Mouse (Mus musculus) ES-Bruce4 (cell line): ENCODE data around the gene Mdn1. TPM values are rescaled to one million over a fixed set of nuclear protein-coding genes. Genes with fewer than 3 reads are reported as not detected.

Source experiments
- H3K27ac ChIP-seq: 2 replicates; pipeline ENCODE4 v1.5.1; 2012; ENCODE audit warnings: low read length, inconsistent platforms; ENCODE audit not compliant: insufficient read depth
- H3K27me3 ChIP-seq: 2 replicates; pipeline ENCODE4 v1.6.1; 2012; ENCODE audit warnings: mild to moderate bottlenecking, low read length, inconsistent platforms; ENCODE audit not compliant: control insufficient read depth, poor library complexity, insufficient read depth, severe bottlenecking
- H3K36me3 ChIP-seq: 2 replicates; pipeline ENCODE4 v1.6.1; 2012; ENCODE audit warnings: inconsistent platforms, mild to moderate bottlenecking, low read length, moderate library complexity; ENCODE audit not compliant: control insufficient read depth, poor library complexity, insufficient read depth, severe bottlenecking
- H3K4me1 ChIP-seq: one replicate; pipeline ENCODE4 v1.8.1; 2011; ENCODE audit warnings: low read length; ENCODE audit not compliant: control insufficient read depth, insufficient read depth
- H3K4me3 ChIP-seq: 2 replicates; pipeline ENCODE4 v1.5.1; 2011; ENCODE audit warnings: low read depth, mild to moderate bottlenecking, low read length
- H3K9ac ChIP-seq: 2 replicates; pipeline ENCODE4 v1.6.1; 2012; ENCODE audit warnings: low read depth, mild to moderate bottlenecking, inconsistent platforms; ENCODE audit not compliant: poor library complexity, severe bottlenecking
- H3K9me3 ChIP-seq: replicated peaks from 2 replicates; pipeline ENCODE4 v1.6.1; 2012; ENCODE audit warnings: mild to moderate bottlenecking, low read length, inconsistent platforms; ENCODE audit not compliant: control insufficient read depth, poor library complexity, insufficient read depth, severe bottlenecking
- CTCF ChIP-seq: IDR thresholded peaks from one replicate; pipeline ENCODE4 v1.8.1; 2011; ENCODE audit warnings: low read depth, low read length
- EP300 ChIP-seq: IDR thresholded peaks from 2 replicates; pipeline ENCODE4 v1.6.1; 2011; ENCODE audit warnings: low read depth, low read length; ENCODE audit not compliant: insufficient read depth
- POLR2A ChIP-seq: IDR thresholded peaks from one replicate; pipeline ENCODE4 v1.8.1; 2011; ENCODE audit warnings: low read length; ENCODE audit not compliant: insufficient read depth
- polyA plus RNA-seq: library from polyadenylated mRNA; stranded (reverse); fragments of >200 nt; gene quantifications from 2 replicates; pipeline ENCODE4 v1.2.4, GENCODE M21; 2011; ENCODE audit warnings: low read depth; ENCODE audit not compliant: missing spikeins, insufficient read depth, insufficient read length

The Mdn1 gene
- polyA plus RNA-seq, 1 experiment, result 119 TPM

GRCm38 (mm10) chr4:32683061-32683582 lies 26.2 kb downstream of the Mdn1 start:
- Histone ChIP-seq H3K4me1 (no peaks in the 10 kb centered on the region), H3K9ac (no peak overlapping the region), H3K36me3 (peaks cover 73% of the 10 kb centered on the region), H3K27me3 (no peaks in the 10 kb centered on the region), H3K27ac (no peak overlapping the region), H3K9me3 (no peaks in the 10 kb centered on the region), H3K4me3 (no peak overlapping the region)
- TF ChIP-seq EP300, result no peak
- no peak for TF ChIP-seq CTCF
- no peak for TF ChIP-seq POLR2A

- Histone ChIP-seq H3K36me3 (peaks cover 77% of the 10 kb centered on the region), H3K27me3 (no peaks in the 10 kb centered on the region), H3K27ac (no peak overlapping the region), H3K4me1 (no peaks in the 10 kb centered on the region), H3K9me3 (no peaks in the 10 kb centered on the region), H3K9ac (no peak overlapping the region), H3K4me3 (no peak overlapping the region)
- TF ChIP-seq POLR2A, result no peak
- no peak for TF ChIP-seq EP300
- TF ChIP-seq CTCF, result no peak
Measured at GRCm38 (mm10) chr4:32717733-32718132, 60.8 kb downstream of the Mdn1 start.

GRCm38 (mm10) chr4:32745394-32745793 lies 88.5 kb downstream of the Mdn1 start:
- Histone ChIP-seq H3K36me3 (peaks cover 85% of the 10 kb centered on the region), H3K4me3 (no peak overlapping the region), H3K27ac (no peak overlapping the region), H3K9me3 (no peaks in the 10 kb centered on the region), H3K27me3 (no peaks in the 10 kb centered on the region), H3K4me1 (no peaks in the 10 kb centered on the region), H3K9ac (no peak overlapping the region)
- no peak for TF ChIP-seq CTCF

DNA sequence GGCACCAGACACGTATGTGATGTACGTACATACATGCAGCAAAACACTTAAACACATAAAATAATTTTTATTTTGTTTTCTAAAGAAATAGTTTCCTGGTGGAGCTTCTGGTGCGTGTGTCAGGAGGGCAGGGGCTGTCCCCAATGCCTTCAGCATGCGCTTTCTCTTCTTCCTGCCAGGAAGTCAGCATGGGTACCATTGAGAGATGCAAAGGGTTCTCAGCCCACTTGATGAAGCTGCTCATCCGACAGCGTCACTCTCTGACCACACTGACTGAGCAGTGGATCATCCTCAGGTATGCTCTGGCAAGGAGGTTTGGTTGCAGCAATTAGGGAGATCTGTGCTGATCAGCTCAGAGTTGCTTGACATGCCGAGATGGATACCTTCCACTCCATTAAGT lies 91.5 kb downstream of the Mdn1 start:
- Histone ChIP-seq H3K9me3 (no peaks in the 10 kb centered on the region), H3K9ac (no peak overlapping the region), H3K27me3 (no peaks in the 10 kb centered on the region), H3K4me3 (no peak overlapping the region), H3K27ac (no peak overlapping the region), H3K4me1 (no peaks in the 10 kb centered on the region), H3K36me3 (peaks cover 79% of the 10 kb centered on the region)
- no peak for TF ChIP-seq POLR2A
- TF ChIP-seq EP300, result no peak
- no peak for TF ChIP-seq CTCF

- Histone ChIP-seq H3K4me3 (no peak overlapping the region), H3K9ac (no peak overlapping the region), H3K9me3 (no peaks in the 10 kb centered on the region), H3K27ac (no peak overlapping the region), H3K4me1 (no peaks in the 10 kb centered on the region), H3K36me3 (peaks cover 75% of the 10 kb centered on the region), H3K27me3 (no peaks in the 10 kb centered on the region)
- no peak for TF ChIP-seq CTCF
- no peak for TF ChIP-seq POLR2A
- TF ChIP-seq EP300, result no peak
Measured at GRCm38 (mm10) chr4:32750711-32751110, 93.8 kb downstream of the Mdn1 start.

DNA sequence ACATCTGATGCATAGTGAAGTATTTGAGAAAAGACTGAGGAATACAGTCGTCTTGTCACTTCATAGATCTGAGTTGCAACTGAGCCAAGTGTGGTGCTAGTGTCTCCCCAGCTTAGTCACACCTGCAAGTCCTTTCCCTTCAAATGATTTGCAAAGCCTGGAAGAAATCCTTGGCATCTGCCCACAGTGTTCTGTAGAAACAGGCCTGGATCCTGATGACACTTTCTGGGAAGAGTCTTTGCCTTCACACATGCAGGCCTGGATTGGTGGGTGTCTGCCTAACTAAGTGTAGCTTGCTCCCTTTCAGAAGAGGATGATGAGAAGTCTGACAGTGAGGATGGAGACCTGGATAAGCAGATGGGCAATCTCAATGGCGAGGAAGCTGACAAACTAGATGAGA lies 100.5 kb downstream of the Mdn1 start:
- H3K36me3 ChIP-seq, result peaks cover 76% of the 10 kb centered on the region
- H3K9me3 ChIP-seq, result no peaks in the 10 kb centered on the region
- TF ChIP-seq EP300 (no peak), CTCF (no peak), POLR2A (no peak)

DNA sequence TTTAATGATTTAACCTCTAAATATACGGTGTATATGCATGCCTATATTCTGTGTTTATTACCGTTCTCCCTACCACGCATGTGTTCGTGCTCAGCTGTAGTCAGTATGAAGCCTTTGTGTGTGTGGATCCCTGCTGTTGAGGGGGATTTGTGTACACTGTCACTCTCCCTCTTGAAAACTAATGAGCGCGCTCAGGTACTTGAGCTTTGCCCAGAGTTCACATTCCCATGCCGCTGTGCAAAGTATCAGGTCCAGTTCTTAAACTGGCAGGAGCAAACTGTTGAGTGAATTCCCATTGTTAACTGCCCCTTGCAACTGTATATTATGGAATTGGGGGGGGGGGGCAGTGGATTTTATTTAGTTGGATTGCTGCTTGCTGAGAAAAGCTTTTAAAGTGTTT lies 110.6 kb downstream of the Mdn1 start:
- H3K36me3 ChIP-seq, result peaks cover 67% of the 10 kb centered on the region
- no peak overlapping the region for H3K9ac ChIP-seq
- no peaks in the 10 kb centered on the region for H3K4me1 ChIP-seq

More for the DNA sequence above, 100.5 kb downstream of the Mdn1 start:
- H3K4me1 ChIP-seq, result no peaks in the 10 kb centered on the region
- H3K9ac ChIP-seq, result no peak overlapping the region
- H3K27me3 ChIP-seq, result no peaks in the 10 kb centered on the region
- no peak overlapping the region for H3K27ac ChIP-seq
- H3K4me3 ChIP-seq, result no peak overlapping the region

More for the DNA sequence above, 110.6 kb downstream of the Mdn1 start:
- Histone ChIP-seq H3K9me3 (no peaks in the 10 kb centered on the region), H3K27ac (no peak overlapping the region), H3K27me3 (no peaks in the 10 kb centered on the region), H3K4me3 (no peak overlapping the region)
- TF ChIP-seq POLR2A, result no peak
- no peak for TF ChIP-seq EP300
- no peak for TF ChIP-seq CTCF
